Mouse (Mus musculus) liver, embryonic 16.5 days (tissue): Measurements from ENCODE around the gene Vwa3b. TPM values are rescaled to one million over a fixed set of nuclear protein-coding genes. Genes with fewer than 3 reads are reported as not detected.

Experiments used
- ATAC-seq: fragments of 200-750 bp; cut with Nextera tagmentation; 2 replicates; pipeline ENCODE4 v1.8.0; 2017; ENCODE audit warnings: low read depth, mild to moderate bottlenecking, moderate number of reproducible peaks, moderate library complexity
- H3K27ac ChIP-seq: fragments of 300-500 bp; sonication (generic); 2 replicates; pipeline ENCODE4 v1.5.1; 2014; ENCODE audit warnings: mild to moderate bottlenecking, low read length
- H3K27me3 ChIP-seq: fragments of 300-500 bp; sonication (generic); 2 replicates; pipeline ENCODE4 v1.6.1; 2014; ENCODE audit warnings: low read depth, low read length, mixed read lengths; ENCODE audit not compliant: control insufficient read depth, insufficient read depth
- H3K36me3 ChIP-seq: fragments of 300-500 bp; sonication (generic); 2 replicates; pipeline ENCODE4 v1.6.1; 2014; ENCODE audit warnings: mild to moderate bottlenecking; ENCODE audit not compliant: control insufficient read depth, insufficient read depth
- H3K4me1 ChIP-seq: fragments of 300-500 bp; sonication (generic); 2 replicates; pipeline ENCODE4 v1.6.1; 2014; ENCODE audit warnings: low read depth, low read length, mixed read lengths; ENCODE audit not compliant: control insufficient read depth
- H3K4me2 ChIP-seq: fragments of 300-500 bp; sonication (generic); 2 replicates; pipeline ENCODE4 v1.6.1; 2014; ENCODE audit warnings: low read depth, low read length, mixed read lengths
- H3K4me3 ChIP-seq: fragments of 300-500 bp; sonication (generic); 2 replicates; pipeline ENCODE4 v1.5.1; 2014; ENCODE audit warnings: low read depth, mild to moderate bottlenecking, low read length
- H3K9ac ChIP-seq: fragments of 300-500 bp; sonication (generic); 2 replicates; pipeline ENCODE4 v1.6.1; 2014; ENCODE audit warnings: low read depth, low read length
- H3K9me3 ChIP-seq: fragments of 300-500 bp; sonication (generic); replicated peaks from 2 replicates; pipeline ENCODE4 v1.6.1; 2016; ENCODE audit warnings: low read length; ENCODE audit not compliant: control insufficient read depth
- WGBS: fragments of 180-500 bp; shearing (Covaris S2); extraction: QIAGEN DNeasy Blood & Tissue Kit; methylation state at CpG from one replicate; pipeline ENCODE4 v1.1.7; 2014; ENCODE audit not compliant: insufficient replicate concordance; 5-methylcytosine and 5-hydroxymethylcytosine counted together
- polyA plus RNA-seq: library from polyadenylated mRNA; unstranded; fragments of >200 nt; fragmentation: Nextera tagmentation; extraction: Ambion mirVana; gene quantifications from 2 replicates; pipeline ENCODE4 v1.2.1, GENCODE M21; 2015

The Vwa3b gene
- polyA plus RNA-seq, 1 experiment from 2014 or later = 0.17 TPM

DNA sequence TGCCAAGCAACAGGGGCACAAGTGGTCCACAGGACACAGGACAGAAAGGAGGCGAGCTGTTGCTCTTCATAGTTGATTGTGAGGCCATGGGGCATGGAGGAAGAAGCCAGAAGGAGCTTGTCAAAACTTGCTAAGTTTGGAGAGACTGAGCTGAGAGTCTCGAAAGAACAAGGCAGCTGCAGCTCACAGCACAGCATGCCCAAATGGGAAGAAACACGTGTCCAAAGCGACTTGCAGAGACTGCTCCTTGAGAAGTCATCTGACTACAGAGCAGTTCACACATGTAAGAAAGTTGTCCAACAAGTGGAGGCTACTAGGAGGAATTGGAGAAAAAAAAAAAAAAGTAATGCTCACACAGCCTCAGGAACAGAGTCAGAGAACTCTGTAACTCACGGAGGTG is 62.8 kb downstream of the Vwa3b start:
- no peak overlapping the region for H3K9ac ChIP-seq
- no peak for ATAC-seq
- H3K27ac ChIP-seq = no peak overlapping the region
- WGBS = 56% methylated on average over 5 of the region's 5 CpGs
- peaks cover 2% of the 10 kb centered on the region; the same call in 1 of the 2 replicates for H3K9me3 ChIP-seq
- no peaks in the 10 kb centered on the region for H3K27me3 ChIP-seq
- no peak overlapping the region for H3K4me2 ChIP-seq
- no peak overlapping the region for H3K4me3 ChIP-seq
- H3K36me3 ChIP-seq = no peaks in the 10 kb centered on the region
- H3K4me1 ChIP-seq = no peaks in the 10 kb centered on the region

DNA sequence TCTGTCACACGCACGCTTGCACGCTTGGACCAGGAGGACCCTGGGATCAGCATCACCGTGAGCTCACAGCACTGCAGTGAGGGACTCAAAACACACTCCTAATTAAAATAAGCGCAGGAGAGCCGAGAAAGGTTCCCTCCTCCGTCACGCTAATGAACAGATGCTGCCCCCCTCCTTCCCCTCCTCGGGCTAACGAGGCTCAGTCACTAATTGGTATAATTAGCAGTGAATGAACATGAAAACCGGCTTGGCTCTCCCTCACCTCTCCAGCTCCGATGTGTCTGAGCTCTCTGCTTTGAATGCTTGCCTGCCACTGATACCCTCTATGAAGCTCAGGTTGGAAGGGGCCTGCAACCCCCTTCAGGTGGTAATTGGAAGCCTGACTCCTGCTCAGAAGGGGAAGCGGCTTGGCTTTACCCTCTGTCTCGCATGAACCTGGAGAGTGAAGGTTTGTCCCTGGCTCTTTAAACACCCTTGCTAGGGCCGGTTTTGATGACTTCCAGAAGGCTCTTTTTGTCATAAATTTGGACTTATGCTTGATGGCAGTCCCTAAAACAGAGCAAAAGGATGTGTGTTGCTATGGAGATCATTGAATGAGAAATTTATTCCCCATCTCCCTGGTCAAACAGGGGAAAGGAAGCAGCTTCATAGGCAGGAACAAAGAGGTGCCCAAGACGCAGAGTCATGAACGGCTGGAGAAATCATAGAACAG is 71.1 kb downstream of the Vwa3b start:
- no peak for ATAC-seq
- no peak overlapping the region for H3K27ac ChIP-seq
- WGBS = 70% methylated on average over 17 of the region's 17 CpGs

DNA sequence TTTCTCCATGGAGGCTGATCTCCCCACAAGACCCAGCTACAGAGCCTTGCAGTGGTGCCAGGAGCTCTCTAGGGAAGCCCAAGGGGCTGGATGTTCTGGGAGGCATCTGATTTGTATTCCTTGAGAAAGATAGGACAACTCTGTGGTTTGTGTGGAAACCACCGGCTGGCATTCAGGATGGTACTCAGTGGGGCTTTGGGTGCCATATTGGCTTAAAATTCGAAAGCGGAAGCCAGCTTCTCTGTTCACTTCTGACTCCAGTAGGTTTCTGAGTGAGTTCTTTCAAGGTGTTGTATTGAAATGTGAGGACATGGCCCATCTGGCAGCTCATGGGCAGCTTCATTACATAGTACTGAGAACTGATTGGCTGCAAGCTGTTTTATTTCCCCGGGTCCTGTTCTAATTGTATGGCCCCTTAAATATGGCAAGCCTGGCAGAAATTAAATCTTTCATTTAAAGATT is 71.7 kb downstream of the Vwa3b start:
- Histone ChIP-seq H3K36me3 (no peaks in the 10 kb centered on the region), H3K4me1 (no peaks in the 10 kb centered on the region), H3K4me2 (no peak overlapping the region), H3K4me3 (no peak overlapping the region), H3K9me3 (peaks cover 2% of the 10 kb centered on the region), H3K27ac (no peak overlapping the region), H3K27me3 (no peaks in the 10 kb centered on the region), H3K9ac (no peak overlapping the region)
- WGBS = 77% methylated on average over 4 of the region's 4 CpGs
- no peak for ATAC-seq

More for the DNA sequence above, 71.1 kb downstream of the Vwa3b start:
- H3K27me3 ChIP-seq = no peaks in the 10 kb centered on the region
- H3K4me1 ChIP-seq = no peaks in the 10 kb centered on the region
- no peak overlapping the region for H3K4me3 ChIP-seq
- H3K9ac ChIP-seq = no peak overlapping the region
- peaks cover 2% of the 10 kb centered on the region for H3K9me3 ChIP-seq
- H3K36me3 ChIP-seq = no peaks in the 10 kb centered on the region
- H3K4me2 ChIP-seq = no peak overlapping the region

DNA sequence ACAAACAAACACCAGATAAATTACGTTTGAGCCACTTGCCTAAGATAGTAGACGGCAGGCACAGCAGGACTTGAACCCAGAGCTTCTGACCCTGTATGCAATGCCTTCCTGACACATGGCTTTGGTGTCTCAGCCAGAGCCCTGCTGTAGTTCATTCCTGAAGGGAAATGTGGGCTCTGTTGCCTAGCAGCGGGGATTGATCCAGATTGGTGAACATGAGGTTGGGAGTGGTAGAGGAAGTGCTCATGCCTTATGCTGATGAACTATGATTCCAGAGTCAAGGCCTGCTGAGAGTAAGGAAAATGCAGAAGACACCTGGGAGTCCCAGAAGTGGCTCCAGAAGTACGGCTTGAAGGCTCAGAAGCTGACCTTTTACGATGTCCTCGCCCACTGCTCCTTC is 74.0 kb downstream of the Vwa3b start:
- Histone ChIP-seq H3K4me1 (no peaks in the 10 kb centered on the region), H3K4me3 (no peak overlapping the region), H3K36me3 (no peaks in the 10 kb centered on the region), H3K4me2 (no peak overlapping the region), H3K9me3 (no peaks in the 10 kb centered on the region), H3K27ac (no peak overlapping the region), H3K27me3 (no peaks in the 10 kb centered on the region), H3K9ac (no peak overlapping the region)
- WGBS = 67% methylated on average over 6 of the region's 6 CpGs
- ATAC-seq = no peak

DNA sequence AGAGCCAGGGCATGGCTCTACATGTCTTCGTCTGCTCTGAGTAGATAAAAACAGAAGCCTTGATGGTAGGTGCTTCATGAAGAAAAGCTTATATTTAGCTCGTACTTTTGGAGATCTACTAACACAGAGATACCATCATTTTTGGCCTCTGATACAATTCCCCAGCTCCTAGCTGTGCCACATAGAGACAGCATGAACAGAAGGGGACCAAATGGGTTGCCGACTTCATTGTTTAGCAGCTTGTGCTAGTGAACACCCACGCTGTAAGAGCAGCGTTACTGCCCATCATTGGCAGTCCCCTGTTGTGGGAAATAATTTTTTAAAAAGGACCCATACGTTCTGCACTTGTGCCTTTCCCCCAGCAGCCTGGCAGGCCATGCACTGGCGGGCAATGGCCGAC is 74.6 kb downstream of the Vwa3b start:
- H3K27ac ChIP-seq = no peak overlapping the region
- H3K4me1 ChIP-seq = no peaks in the 10 kb centered on the region
- no peak overlapping the region for H3K4me2 ChIP-seq
- H3K27me3 ChIP-seq = no peaks in the 10 kb centered on the region
- ATAC-seq = no peak
- H3K9ac ChIP-seq = no peak overlapping the region
- 59% methylated on average over 8 of the region's 8 CpGs for WGBS
- no peaks in the 10 kb centered on the region for H3K36me3 ChIP-seq
- H3K4me3 ChIP-seq = no peak overlapping the region
- H3K9me3 ChIP-seq = no peaks in the 10 kb centered on the region

DNA sequence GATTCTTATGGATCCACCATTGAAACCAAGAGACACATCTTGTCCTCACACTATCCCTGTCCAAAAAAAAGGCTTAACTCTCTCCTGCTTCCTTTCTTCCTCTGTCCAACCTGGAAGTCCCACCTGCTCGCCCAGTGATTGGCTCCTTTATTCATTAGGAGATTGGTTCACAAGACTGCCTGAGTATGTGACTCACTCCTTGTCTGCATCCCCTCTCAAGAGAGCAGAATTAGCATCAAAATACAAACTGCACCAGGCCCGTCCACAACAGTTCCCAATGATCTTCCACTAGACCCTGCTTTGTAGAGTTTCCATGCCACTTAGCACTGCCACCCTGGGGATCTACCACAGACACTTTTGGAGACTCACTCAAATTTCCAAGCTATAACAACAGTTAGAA is 75.3 kb downstream of the Vwa3b start:
- Histone ChIP-seq H3K4me1 (no peaks in the 10 kb centered on the region), H3K4me2 (no peak overlapping the region), H3K9me3 (no peaks in the 10 kb centered on the region), H3K4me3 (no peak overlapping the region), H3K9ac (no peak overlapping the region), H3K27ac (no peak overlapping the region), H3K36me3 (no peaks in the 10 kb centered on the region), H3K27me3 (no peaks in the 10 kb centered on the region)
- no peak for ATAC-seq
- WGBS = 41% methylated on average over 2 of the region's 2 CpGs

DNA sequence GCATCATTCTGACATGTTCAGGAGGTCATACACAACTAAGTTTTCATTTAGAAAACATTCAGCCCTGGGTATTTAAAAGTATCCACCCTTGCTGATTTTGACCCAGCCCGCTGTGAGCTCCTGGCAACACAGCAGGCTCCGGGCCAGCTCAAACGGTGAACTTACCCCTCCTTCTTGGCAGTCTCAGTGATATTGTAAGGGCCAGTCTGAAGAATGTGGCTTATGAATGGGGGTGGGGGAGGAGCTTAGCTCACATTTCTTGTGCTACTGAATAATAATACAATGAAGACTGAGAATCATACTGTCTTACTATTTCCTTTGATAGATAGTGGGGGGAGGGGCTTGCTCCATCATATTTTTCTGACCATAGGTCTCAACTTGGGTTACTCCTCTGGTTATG is 78.8 kb downstream of the Vwa3b start:
- Histone ChIP-seq H3K9ac (no peak overlapping the region), H3K4me3 (no peak overlapping the region), H3K4me2 (no peak overlapping the region), H3K27ac (no peak overlapping the region), H3K36me3 (no peaks in the 10 kb centered on the region), H3K9me3 (no peaks in the 10 kb centered on the region), H3K27me3 (no peaks in the 10 kb centered on the region), H3K4me1 (no peaks in the 10 kb centered on the region)
- ATAC-seq = no peak
- 76% methylated on average over 3 of the region's 3 CpGs for WGBS

DNA sequence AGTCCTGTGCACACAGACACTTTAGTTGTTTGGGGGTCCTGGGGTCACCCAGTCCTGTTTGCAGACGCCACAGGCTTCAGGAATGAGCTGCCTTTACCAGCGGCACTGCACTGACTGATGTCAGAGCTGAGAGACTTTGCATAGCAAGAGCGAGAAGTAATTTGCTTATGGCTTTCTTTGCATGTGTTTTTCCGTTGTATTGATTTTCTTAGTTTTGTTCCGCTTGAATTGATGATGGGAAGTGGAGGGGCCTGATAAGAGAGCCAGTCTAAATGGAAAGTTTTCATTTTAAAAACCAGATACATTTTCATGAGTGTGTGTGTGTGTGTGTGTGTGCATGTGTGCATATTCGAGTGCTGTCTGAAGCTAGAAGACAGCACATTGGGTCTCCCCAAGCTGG is 87.4 kb downstream of the Vwa3b start:
- no peaks in the 10 kb centered on the region for H3K36me3 ChIP-seq
- ATAC-seq = no peak
- H3K4me2 ChIP-seq = no peak overlapping the region
- 58% methylated on average over 6 of the region's 6 CpGs for WGBS
- H3K27ac ChIP-seq = no peak overlapping the region
- H3K27me3 ChIP-seq = no peaks in the 10 kb centered on the region
- H3K9me3 ChIP-seq = no peaks in the 10 kb centered on the region
- no peak overlapping the region for H3K9ac ChIP-seq
- H3K4me3 ChIP-seq = no peak overlapping the region
- no peaks in the 10 kb centered on the region for H3K4me1 ChIP-seq

DNA sequence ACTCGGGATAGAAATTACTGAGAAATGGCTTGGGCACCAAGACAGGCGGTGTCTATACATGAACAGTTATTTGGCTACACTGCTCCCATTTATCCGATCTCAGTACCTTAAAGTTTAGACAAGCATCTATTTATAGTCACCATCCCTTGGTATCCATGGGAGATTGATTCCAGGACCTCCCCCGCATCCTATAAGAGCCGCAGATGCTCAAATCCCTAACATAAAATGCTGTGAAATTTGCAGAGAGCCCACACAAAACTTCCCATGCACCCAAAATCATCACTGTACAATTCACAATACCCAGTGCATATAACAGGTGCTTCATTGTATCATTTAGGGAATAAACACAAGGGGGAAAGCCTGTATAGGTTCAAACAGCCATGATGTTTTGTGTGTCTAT is 89.5 kb downstream of the Vwa3b start:
- Histone ChIP-seq H3K4me1 (no peaks in the 10 kb centered on the region), H3K9me3 (no peaks in the 10 kb centered on the region), H3K4me3 (no peak overlapping the region), H3K27me3 (no peaks in the 10 kb centered on the region), H3K9ac (no peak overlapping the region), H3K4me2 (no peak overlapping the region), H3K36me3 (no peaks in the 10 kb centered on the region), H3K27ac (no peak overlapping the region)
- WGBS = 69% methylated on average over 5 of the region's 5 CpGs
- no peak for ATAC-seq
